Mouse (Mus musculus) heart, adult 2 months (tissue): Measurements from ENCODE around the gene Als2cr12.
"Not testable (repeated sequence)": the region's sequence is repeated elsewhere in the genome, so short reads cannot be mapped to it uniquely, and the experiment has no call there.

Experiments used
- CTCF ChIP-seq: fragments of 200-600 bp; IDR thresholded peaks from 2 replicates; pipeline ENCODE4 v1.8.1; 2022; ENCODE audit warnings: antibody characterized with exemption, mild to moderate bottlenecking, moderate library complexity
- EP300 ChIP-seq: fragments of 200-500 bp; IDR thresholded peaks from 2 replicates; pipeline ENCODE4 v1.6.1; 2011; ENCODE audit warnings: low read depth, low read length, control low read depth; ENCODE audit not compliant: insufficient read depth
- POLR2A ChIP-seq: fragments of 200-500 bp; IDR thresholded peaks from 2 replicates; pipeline ENCODE4 v1.6.1; 2011; ENCODE audit warnings: mild to moderate bottlenecking, low read depth, low read length, control low read depth; ENCODE audit not compliant: insufficient read depth

DNA sequence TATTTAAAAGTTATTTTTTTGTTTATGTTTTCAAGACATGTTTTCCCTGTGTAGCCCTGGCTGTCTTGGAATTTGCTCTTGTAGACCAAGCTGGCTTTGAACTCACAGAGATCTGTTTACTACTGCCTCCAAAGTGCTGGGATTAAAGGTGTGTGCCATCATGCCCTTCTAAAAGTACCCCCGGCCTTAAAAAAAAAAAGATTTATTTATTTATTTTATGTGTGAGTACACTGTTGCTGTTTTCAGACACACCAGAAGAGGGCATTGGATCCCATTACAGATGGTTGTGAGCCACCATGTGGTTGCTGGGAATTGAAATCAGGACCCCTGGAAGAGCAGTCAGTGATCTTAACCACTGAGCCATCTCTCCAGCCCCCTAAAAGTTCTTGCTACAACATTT, 14.3 kb upstream of the Als2cr12 start:
- TF ChIP-seq CTCF = peak; percentile 34
- not testable (repeated sequence) for TF ChIP-seq POLR2A, EP300
